Mouse (Mus musculus): ENCODE measurements around the gene Mtmr3. TPM values are rescaled to one million over a fixed set of nuclear protein-coding genes. Genes with fewer than 3 reads are reported as not detected.
"Not testable (repeated sequence)": the region's sequence is repeated elsewhere in the genome, so short reads cannot be mapped to it uniquely, and the experiment has no call there.

Mtmr3 gene
- polyA plus RNA-seq, 1 experiment from 2014 or later, result 43.4 TPM

- Histone ChIP-seq H3K4me2 (replicated peaks) (no peak overlapping the region), H3K4me3 (replicated peaks) (no peak overlapping the region), H3K9ac (replicated peaks) (no peak overlapping the region), H3K36me3 (no peaks in the 10 kb centered on the region), H3K27me3 (no peaks in the 10 kb centered on the region), H3K4me1 (replicated peaks) (peaks cover 18% of the 10 kb centered on the region), H3K27ac (no peak overlapping the region), H3K9me3 (no peaks in the 10 kb centered on the region)
- WGBS, result 93% methylated on average over 2 of the region's 2 CpGs
- no peak for ATAC-seq
These were observed 3.7 kb upstream of the Mtmr3 start for GRCm38 (mm10) chr11:4598411-4598810.

- no peaks in the 10 kb centered on the region for H3K9me3 ChIP-seq
- peak overlapping the region; percentile 86 for H3K4me3 ChIP-seq (replicated peaks)
- ATAC-seq, result peak; percentile 95
- H3K9ac ChIP-seq (replicated peaks), result peak overlapping the region; percentile 93
- under 1% methylated on average over 42 of the region's 45 CpGs for WGBS
- no peaks in the 10 kb centered on the region for H3K36me3 ChIP-seq
- peaks cover 29% of the 10 kb centered on the region for H3K4me1 ChIP-seq (replicated peaks)
- H3K27ac ChIP-seq, result peak overlapping the region; percentile 95
- H3K27me3 ChIP-seq, result no peaks in the 10 kb centered on the region
- peak overlapping the region; percentile 66 for H3K4me2 ChIP-seq (replicated peaks)
These were observed 635 bp downstream of the Mtmr3 start for GRCm38 (mm10) chr11:4593849-4594607.

- Histone ChIP-seq H3K9me3 (no peaks in the 10 kb centered on the region), H3K4me3 (replicated peaks) (peak overlapping the region; percentile 86), H3K27ac (no peak overlapping the region), H3K9ac (replicated peaks) (peak overlapping the region; percentile 93), H3K4me1 (replicated peaks) (peaks cover 29% of the 10 kb centered on the region), H3K4me2 (replicated peaks) (peak overlapping the region; percentile 66), H3K36me3 (no peaks in the 10 kb centered on the region), H3K27me3 (no peaks in the 10 kb centered on the region)
- 20% methylated on average over 5 of the region's 5 CpGs for WGBS
- ATAC-seq, result no peak
These were observed 1.2 kb downstream of the Mtmr3 start for GRCm38 (mm10) chr11:4593491-4593848.

GRCm38 (mm10) chr11:4591811-4592210, 2.9 kb downstream of the Mtmr3 start:
- Histone ChIP-seq H3K4me2 (replicated peaks) (no peak overlapping the region), H3K4me1 (replicated peaks) (peaks cover 29% of the 10 kb centered on the region), H3K27me3 (no peaks in the 10 kb centered on the region), H3K9ac (replicated peaks) (no peak overlapping the region), H3K9me3 (no peaks in the 10 kb centered on the region), H3K36me3 (no peaks in the 10 kb centered on the region), H3K27ac (no peak overlapping the region), H3K4me3 (replicated peaks) (no peak overlapping the region)
- no peak for ATAC-seq
- WGBS, result 90% methylated on average over 4 of the region's 4 CpGs

- Histone ChIP-seq H3K4me3 (replicated peaks) (no peak overlapping the region), H3K27me3 (no peaks in the 10 kb centered on the region), H3K4me1 (replicated peaks) (no peaks in the 10 kb centered on the region), H3K36me3 (no peaks in the 10 kb centered on the region), H3K9ac (replicated peaks) (no peak overlapping the region), H3K27ac (no peak overlapping the region), H3K9me3 (no peaks in the 10 kb centered on the region), H3K4me2 (replicated peaks) (no peak overlapping the region)
- 85% methylated on average over 2 of the region's 2 CpGs for WGBS
- no peak for ATAC-seq
These were observed 16.0 kb downstream of the Mtmr3 start for GRCm38 (mm10) chr11:4578682-4579081.

- no peak overlapping the region for H3K9ac ChIP-seq (replicated peaks)
- H3K9me3 ChIP-seq, result no peaks in the 10 kb centered on the region
- H3K4me3 ChIP-seq (replicated peaks), result no peak overlapping the region
- no peak overlapping the region for H3K4me2 ChIP-seq (replicated peaks)
- ATAC-seq, result no peak
- no peaks in the 10 kb centered on the region for H3K27me3 ChIP-seq
- H3K27ac ChIP-seq, result no peak overlapping the region
- no peaks in the 10 kb centered on the region for H3K4me1 ChIP-seq (replicated peaks)
- 95% methylated on average over 2 of the region's 2 CpGs for WGBS
- no peaks in the 10 kb centered on the region for H3K36me3 ChIP-seq
These were observed 17.6 kb downstream of the Mtmr3 start for GRCm38 (mm10) chr11:4577079-4577478.

GRCm38 (mm10) chr11:4576090-4576732, 18.5 kb downstream of the Mtmr3 start:
- H3K4me2 ChIP-seq (replicated peaks); H3K4me3 ChIP-seq (replicated peaks); H3K36me3 ChIP-seq; H3K27ac ChIP-seq; H3K27me3 ChIP-seq; H3K9ac ChIP-seq (replicated peaks); H3K4me1 ChIP-seq (replicated peaks); ATAC-seq; H3K9me3 ChIP-seq: not testable (repeated sequence)
- 92% methylated on average over 2 of the region's 2 CpGs for WGBS

- no peak overlapping the region for H3K9ac ChIP-seq (replicated peaks)
- no peak overlapping the region for H3K27ac ChIP-seq
- WGBS, result 84% methylated on average over 4 of the region's 4 CpGs
- no peaks in the 10 kb centered on the region for H3K4me1 ChIP-seq (replicated peaks)
- no peaks in the 10 kb centered on the region for H3K9me3 ChIP-seq
- no peaks in the 10 kb centered on the region for H3K36me3 ChIP-seq
- H3K27me3 ChIP-seq, result no peaks in the 10 kb centered on the region
- no peak for ATAC-seq
- H3K4me3 ChIP-seq (replicated peaks), result no peak overlapping the region
- no peak overlapping the region for H3K4me2 ChIP-seq (replicated peaks)
These were observed 23.2 kb downstream of the Mtmr3 start for GRCm38 (mm10) chr11:4571491-4571901.

- Histone ChIP-seq H3K4me3 (replicated peaks) (no peak overlapping the region), H3K27ac (no peak overlapping the region), H3K36me3 (no peaks in the 10 kb centered on the region), H3K4me2 (replicated peaks) (no peak overlapping the region), H3K4me1 (replicated peaks) (no peaks in the 10 kb centered on the region), H3K9me3 (no peaks in the 10 kb centered on the region), H3K27me3 (no peaks in the 10 kb centered on the region), H3K9ac (replicated peaks) (no peak overlapping the region)
- no peak for ATAC-seq
- 97% methylated on average over 6 of the region's 6 CpGs for WGBS
These were observed 28.3 kb downstream of the Mtmr3 start for GRCm38 (mm10) chr11:4566333-4566732.

GRCm38 (mm10) chr11:4565545-4565944, 29.1 kb downstream of the Mtmr3 start:
- no peak overlapping the region for H3K4me3 ChIP-seq (replicated peaks)
- WGBS, result 82% methylated on average over 2 of the region's 2 CpGs
- H3K9me3 ChIP-seq, result no peaks in the 10 kb centered on the region
- H3K9ac ChIP-seq (replicated peaks), result no peak overlapping the region
- no peak for ATAC-seq
- no peaks in the 10 kb centered on the region for H3K27me3 ChIP-seq
- no peaks in the 10 kb centered on the region for H3K36me3 ChIP-seq
- no peaks in the 10 kb centered on the region for H3K4me1 ChIP-seq (replicated peaks)
- no peak overlapping the region for H3K4me2 ChIP-seq (replicated peaks)
- H3K27ac ChIP-seq, result no peak overlapping the region

GRCm38 (mm10) chr11:4553274-4554063, 41.2 kb downstream of the Mtmr3 start:
- H3K9me3 ChIP-seq, result no peaks in the 10 kb centered on the region
- no peak overlapping the region for H3K9ac ChIP-seq (replicated peaks)
- no peak overlapping the region for H3K4me2 ChIP-seq (replicated peaks)
- H3K27me3 ChIP-seq, result no peaks in the 10 kb centered on the region
- 95% methylated on average over 2 of the region's 2 CpGs for WGBS
- no peaks in the 10 kb centered on the region for H3K4me1 ChIP-seq (replicated peaks)
- H3K36me3 ChIP-seq, result no peaks in the 10 kb centered on the region
- ATAC-seq, result no peak
- H3K4me3 ChIP-seq (replicated peaks), result no peak overlapping the region
- no peak overlapping the region for H3K27ac ChIP-seq

GRCm38 (mm10) chr11:4547569-4547968, 47.1 kb downstream of the Mtmr3 start:
- Histone ChIP-seq H3K27ac (no peak overlapping the region), H3K36me3 (no peaks in the 10 kb centered on the region), H3K4me2 (replicated peaks) (no peak overlapping the region), H3K9ac (replicated peaks) (no peak overlapping the region), H3K4me1 (replicated peaks) (no peaks in the 10 kb centered on the region), H3K9me3 (no peaks in the 10 kb centered on the region), H3K27me3 (no peaks in the 10 kb centered on the region), H3K4me3 (replicated peaks) (no peak overlapping the region)
- ATAC-seq, result no peak
- WGBS, result 98% methylated on average over 4 of the region's 4 CpGs
